Mouse (Mus musculus) embryonic facial prominence, embryonic 14.5 days (tissue): Measurements from ENCODE around the gene Vapa. TPM values are rescaled to one million over a fixed set of nuclear protein-coding genes. Genes with fewer than 3 reads are reported as not detected.

Source experiments
- ATAC-seq: fragments of 200-750 bp; cut with Nextera tagmentation; 2 replicates; pipeline ENCODE4 v1.8.0; 2017; ENCODE audit warnings: low read depth, moderate number of reproducible peaks, moderate TSS enrichment
- DNase-seq: peaks from one replicate; pipeline ENCODE4 v3.0.0-alpha.2; 2015; ENCODE audit warnings: low spot score
- H3K27ac ChIP-seq: fragments of 300-500 bp; sonication (generic); replicated peaks from 2 replicates; pipeline ENCODE4 v1.5.1; 2014; ENCODE audit warnings: low read depth, mild to moderate bottlenecking, low read length, moderate library complexity
- H3K27me3 ChIP-seq: fragments of 300-500 bp; sonication (generic); replicated peaks from 2 replicates; pipeline ENCODE4 v1.6.1; 2014; ENCODE audit warnings: low read length; ENCODE audit not compliant: control insufficient read depth, insufficient read depth
- H3K36me3 ChIP-seq: fragments of 300-500 bp; sonication (generic); 2 replicates; pipeline ENCODE4 v1.6.1; 2014; ENCODE audit warnings: low read length, mixed read lengths; ENCODE audit not compliant: control insufficient read depth, insufficient read depth
- H3K4me1 ChIP-seq: fragments of 300-500 bp; sonication (generic); 2 replicates; pipeline ENCODE4 v1.6.1; 2014; ENCODE audit warnings: antibody characterized with exemption, low read length; ENCODE audit not compliant: control insufficient read depth, insufficient read depth
- H3K4me2 ChIP-seq: fragments of 300-500 bp; sonication (generic); 2 replicates; pipeline ENCODE4 v1.6.1; 2014; ENCODE audit warnings: low read depth, mild to moderate bottlenecking, low read length, moderate library complexity, mixed read lengths
- H3K4me3 ChIP-seq: fragments of 300-500 bp; sonication (generic); 2 replicates; pipeline ENCODE4 v1.5.1; 2014; ENCODE audit warnings: low read depth, mild to moderate bottlenecking, low read length
- H3K9ac ChIP-seq: fragments of 300-500 bp; sonication (generic); 2 replicates; pipeline ENCODE4 v1.6.1; 2014; ENCODE audit warnings: low read depth, mild to moderate bottlenecking, low read length, moderate library complexity, mixed read lengths
- H3K9me3 ChIP-seq: fragments of 300-500 bp; sonication (generic); 2 replicates; pipeline ENCODE4 v1.6.1; 2016; ENCODE audit warnings: low read length; ENCODE audit not compliant: control insufficient read depth
- WGBS: fragments of 180-500 bp; shearing (Covaris S2); extraction: QIAGEN DNeasy Blood & Tissue Kit; methylation state at CpG from one replicate; pipeline ENCODE4 v1.1.7; 2014; 5-methylcytosine and 5-hydroxymethylcytosine counted together
- polyA plus RNA-seq: library from polyadenylated mRNA; unstranded; fragments of >200 nt; fragmentation: Nextera tagmentation; extraction: Ambion mirVana; gene quantifications from 2 replicates; pipeline ENCODE4 v1.2.1, GENCODE M21; 2014

The Vapa gene
- polyA plus RNA-seq, 1 experiment from 2014 or later = 215 TPM

DNA sequence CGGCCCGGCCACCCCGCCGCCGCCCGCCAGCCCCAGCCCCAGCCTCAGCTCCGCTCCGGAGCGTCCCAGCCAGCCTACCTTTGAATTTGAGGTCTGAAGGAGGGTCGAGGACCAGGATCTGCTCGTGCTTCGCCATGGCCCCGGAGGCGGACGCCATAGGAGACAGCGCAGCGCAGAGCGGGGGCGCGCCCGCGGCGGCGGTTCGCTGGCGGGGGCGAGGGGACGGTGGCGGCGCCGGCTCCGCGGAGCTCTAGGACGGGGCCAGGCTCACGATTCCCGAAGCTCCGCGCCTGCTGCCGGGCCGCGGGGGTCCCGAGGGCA, 253 bp downstream of the Vapa start:
- 0% methylated on average over 11 of the region's 42 CpGs for WGBS
- no peak for DNase-seq

GRCm38 (mm10) chr17:65612391-65613141, 789 bp downstream of the Vapa start:
- Histone ChIP-seq H3K9me3 (no peaks in the 10 kb centered on the region), H3K36me3 (no peaks in the 10 kb centered on the region; the same call in 1 of the 2 replicates), H3K4me3 (peak overlapping the region; percentile 92), H3K27me3 (no peaks in the 10 kb centered on the region), H3K4me1 (peaks cover 19% of the 10 kb centered on the region), H3K9ac (peak overlapping the region; percentile 96), H3K4me2 (peak overlapping the region; percentile 77), H3K27ac (peak overlapping the region; percentile 100)
- DNase-seq = peak; percentile 32
- under 1% methylated on average over 30 of the region's 91 CpGs for WGBS
- ATAC-seq = peak; percentile 34

More for the DNA sequence above, 253 bp downstream of the Vapa start:
- Histone ChIP-seq H3K4me3 (peak overlapping the region; percentile 92), H3K4me1 (peaks cover 14% of the 10 kb centered on the region), H3K4me2 (peak overlapping the region; percentile 77; the same call in 1 of the 2 replicates), H3K27me3 (no peaks in the 10 kb centered on the region), H3K9me3 (no peaks in the 10 kb centered on the region), H3K36me3 (no peaks in the 10 kb centered on the region; the same call in 1 of the 2 replicates), H3K9ac (peak overlapping the region; percentile 96), H3K27ac (peak overlapping the region; percentile 100)
- peak; percentile 58 for ATAC-seq

DNA sequence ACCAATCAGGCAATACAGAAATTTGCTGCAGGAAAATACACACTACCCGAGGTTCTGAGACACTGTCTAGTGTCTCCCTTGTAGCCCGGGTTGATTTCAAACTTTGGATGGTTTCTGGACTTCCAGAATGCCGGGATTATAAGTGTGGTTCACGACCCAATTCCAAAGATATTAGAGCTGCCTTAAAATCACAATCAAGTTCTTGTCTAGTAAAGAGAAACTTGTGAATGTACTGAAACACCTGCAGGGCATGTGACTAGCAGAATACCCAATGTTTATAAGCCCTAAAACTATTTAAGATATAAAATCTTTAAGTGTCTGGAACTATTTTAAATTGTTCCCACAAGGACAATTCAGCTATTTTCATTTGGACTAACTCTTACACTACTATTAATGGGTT, 1.6 kb downstream of the Vapa start:
- 7% methylated on average over 4 of the region's 4 CpGs for WGBS
- H3K36me3 ChIP-seq = no peaks in the 10 kb centered on the region; the same call in 1 of the 2 replicates
- DNase-seq (no peak), ATAC-seq (no peak)
- no peak overlapping the region for H3K27ac ChIP-seq
- peak overlapping the region; percentile 96; the same call in 1 of the 2 replicates for H3K9ac ChIP-seq
- peak overlapping the region; percentile 77 for H3K4me2 ChIP-seq
- H3K4me1 ChIP-seq = peaks cover 24% of the 10 kb centered on the region
- H3K27me3 ChIP-seq = no peaks in the 10 kb centered on the region
- peak overlapping the region; percentile 92 for H3K4me3 ChIP-seq
- no peaks in the 10 kb centered on the region for H3K9me3 ChIP-seq

- Histone ChIP-seq H3K9ac (no peak overlapping the region), H3K27ac (no peak overlapping the region), H3K27me3 (no peaks in the 10 kb centered on the region), H3K4me2 (no peak overlapping the region), H3K36me3 (no peaks in the 10 kb centered on the region; the same call in 1 of the 2 replicates), H3K4me3 (no peak overlapping the region), H3K4me1 (peaks cover 35% of the 10 kb centered on the region), H3K9me3 (no peaks in the 10 kb centered on the region)
- DNase-seq (no peak), ATAC-seq (no peak)
- WGBS = 71% methylated on average over 5 of the region's 5 CpGs
Measured at GRCm38 (mm10) chr17:65608743-65609142, 4.6 kb downstream of the Vapa start.

DNA sequence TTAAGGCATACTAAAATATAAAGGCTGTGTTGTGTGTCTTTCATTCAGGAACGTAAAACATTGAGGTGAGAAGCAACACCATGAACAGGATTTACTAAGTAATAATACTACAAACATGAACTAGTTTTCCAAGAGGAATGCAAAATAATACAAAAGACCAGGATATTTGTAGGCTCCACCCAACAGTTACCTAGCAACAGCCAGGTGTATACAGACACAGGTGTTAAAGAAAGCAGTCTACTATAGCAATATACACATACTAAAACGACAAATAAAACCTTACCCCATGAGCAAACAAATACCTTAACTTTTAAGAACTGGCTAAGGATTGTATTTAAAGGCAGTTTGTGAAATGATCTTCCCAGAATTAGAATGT, 5.1 kb downstream of the Vapa start:
- WGBS = 81% methylated on average over 2 of the region's 2 CpGs
- no peak for DNase-seq

DNA sequence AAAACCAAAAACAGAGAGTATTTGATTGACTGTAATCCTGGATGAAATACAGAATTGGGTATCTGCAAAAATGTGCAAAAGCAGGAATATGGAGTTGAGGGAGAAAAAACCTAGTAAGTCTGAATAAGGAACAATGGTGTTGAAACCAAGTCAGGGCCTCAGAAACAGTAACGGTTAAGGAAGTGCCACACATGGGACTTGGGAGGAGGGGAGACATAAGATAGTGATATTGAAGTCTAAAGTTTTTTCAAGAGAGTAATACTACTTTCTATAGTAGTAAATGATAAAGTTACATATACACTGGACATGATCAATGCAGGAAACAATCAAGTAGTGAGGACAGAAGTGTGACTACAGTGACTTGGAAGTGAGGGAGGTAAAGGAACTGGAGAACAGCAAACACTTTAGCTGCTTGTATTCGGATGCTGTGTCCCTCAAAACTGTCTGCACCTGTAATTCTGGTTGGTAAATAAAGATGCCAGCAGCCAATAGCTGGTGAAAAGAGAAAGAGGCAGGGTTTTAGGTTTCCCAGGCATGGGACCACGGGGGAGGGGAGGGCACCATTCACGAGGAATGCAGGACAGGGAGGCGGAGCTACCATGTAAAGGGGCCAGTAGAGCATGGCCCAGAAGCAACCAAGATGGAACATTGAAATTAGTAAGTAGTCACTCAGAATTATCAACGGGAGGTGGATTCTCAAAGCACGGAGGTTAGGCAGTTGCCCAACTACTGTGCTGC, 5.6 kb downstream of the Vapa start:
- Histone ChIP-seq H3K4me1 (peaks cover 35% of the 10 kb centered on the region), H3K27me3 (no peaks in the 10 kb centered on the region), H3K4me3 (no peak overlapping the region), H3K9ac (no peak overlapping the region), H3K4me2 (no peak overlapping the region), H3K36me3 (no peaks in the 10 kb centered on the region; the same call in 1 of the 2 replicates), H3K27ac (no peak overlapping the region), H3K9me3 (no peaks in the 10 kb centered on the region)
- peak; percentile 29 for DNase-seq
- 48% methylated on average over 7 of the region's 7 CpGs for WGBS
- ATAC-seq = no peak

More for the DNA sequence above, 5.1 kb downstream of the Vapa start:
- no peak overlapping the region for H3K4me2 ChIP-seq
- H3K36me3 ChIP-seq = no peaks in the 10 kb centered on the region; the same call in 1 of the 2 replicates
- no peak for ATAC-seq
- no peak overlapping the region for H3K9ac ChIP-seq
- no peak overlapping the region for H3K4me3 ChIP-seq
- H3K27ac ChIP-seq = no peak overlapping the region
- no peaks in the 10 kb centered on the region for H3K27me3 ChIP-seq
- no peaks in the 10 kb centered on the region for H3K9me3 ChIP-seq
- H3K4me1 ChIP-seq = peaks cover 35% of the 10 kb centered on the region

GRCm38 (mm10) chr17:65606014-65606413, 7.3 kb downstream of the Vapa start:
- no peak for DNase-seq
- H3K4me1 ChIP-seq = peaks cover 32% of the 10 kb centered on the region
- no peaks in the 10 kb centered on the region for H3K9me3 ChIP-seq
- H3K9ac ChIP-seq = no peak overlapping the region
- no peak overlapping the region for H3K4me2 ChIP-seq
- ATAC-seq = no peak
- H3K27me3 ChIP-seq = no peaks in the 10 kb centered on the region
- no peak overlapping the region for H3K4me3 ChIP-seq
- H3K36me3 ChIP-seq = no peaks in the 10 kb centered on the region; the same call in 1 of the 2 replicates
- WGBS = 83% methylated on average over 4 of the region's 4 CpGs
- no peak overlapping the region for H3K27ac ChIP-seq

DNA sequence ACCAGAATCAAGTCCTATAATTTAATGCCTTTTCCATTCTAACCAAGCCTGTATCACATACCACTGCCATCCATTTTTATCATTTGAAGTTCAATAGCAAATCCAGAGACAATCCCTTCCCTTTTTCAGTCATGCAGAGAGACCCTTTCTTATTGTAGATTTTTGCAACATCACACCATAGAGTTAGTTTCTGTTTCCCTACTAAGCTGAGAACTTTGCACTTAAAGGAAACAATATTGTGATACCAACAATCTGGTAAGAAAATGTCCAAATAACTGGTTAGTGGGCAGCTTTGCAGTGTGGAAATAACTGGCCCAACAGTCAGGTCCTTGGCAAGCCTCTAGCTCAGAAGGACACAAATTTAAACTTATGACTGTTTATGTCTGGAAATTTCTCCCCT, 8.5 kb downstream of the Vapa start:
- ATAC-seq (no peak), DNase-seq (no peak)
- Histone ChIP-seq H3K4me1 (peaks cover 31% of the 10 kb centered on the region), H3K4me3 (no peak overlapping the region), H3K36me3 (no peaks in the 10 kb centered on the region; the same call in 1 of the 2 replicates), H3K9ac (no peak overlapping the region), H3K27ac (no peak overlapping the region), H3K9me3 (no peaks in the 10 kb centered on the region), H3K4me2 (no peak overlapping the region), H3K27me3 (no peaks in the 10 kb centered on the region)
